In the genomic region with DNA sequence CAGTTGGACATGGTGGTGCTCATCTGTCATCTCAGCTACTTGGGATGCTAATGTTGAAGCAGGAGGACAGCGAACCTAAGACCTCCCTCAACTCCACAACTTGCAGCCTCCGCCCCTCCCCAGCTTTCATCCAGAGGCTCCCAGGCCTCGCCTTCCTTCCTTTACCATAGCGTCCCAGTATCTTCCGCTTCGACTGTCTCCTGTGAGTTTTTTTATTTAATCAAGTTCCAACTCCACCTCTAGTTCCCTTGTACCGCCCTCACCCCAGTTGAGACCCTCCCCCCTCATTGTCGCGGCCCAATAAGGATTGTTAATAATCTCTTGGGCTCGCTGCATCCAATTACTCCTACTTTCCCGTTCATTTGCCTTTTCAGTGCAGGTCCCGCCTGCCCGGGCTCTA, we compare ENCODE assay signal across 8 mouse cellular contexts. TPM values are rescaled to one million over a fixed set of nuclear protein-coding genes. Genes with fewer than 3 reads are reported as not detected.
A peak's percentile ranks its signal among the peaks of the same experiment; 100 is the strongest.
DNase-seq lines count a peak whose midpoint lies in the region; ATAC-seq lines count a peak whose summit lies in the region.
"Had no signal": no experiment of that assay in that cellular context is flagged by ENCODE, and none has a peak within 500 bp of the region (broad histone marks: within the 10 kb centered on the region; RNA-seq: fewer than 3 reads in every experiment).

No protein-coding gene starts in this region.

- H3K27ac ChIP-seq in neural tube, embryonic 11.5 days (ENCODE audit: low read depth, low read length): no peak overlapping the region
- H3K27ac ChIP-seq in intestine, embryonic 14.5 days (ENCODE audit: low read depth): no peak overlapping the region
- peak overlapping the region; percentile 74; the same call in 1 of the 2 replicates for H3K27ac ChIP-seq in midbrain, embryonic 10.5 days (replicated peaks)

- peaks cover 25% of the 10 kb centered on the region for H3K4me1 ChIP-seq in neural tube, embryonic 11.5 days (ENCODE audit: control insufficient read depth, insufficient read depth, low read length)
- H3K4me1 ChIP-seq in intestine, embryonic 14.5 days (replicated peaks; ENCODE audit: control insufficient read depth, insufficient read depth, low read length): peaks cover 15% of the 10 kb centered on the region
- peaks cover 85% of the 10 kb centered on the region for H3K4me1 ChIP-seq in midbrain, embryonic 10.5 days

- no peak for DNase-seq in neural tube, embryonic 11.5 days (ENCODE audit: low spot score)
- no peak for DNase-seq in neural tube, embryonic 10.5 days (ENCODE audit: extremely low spot score, low spot score)
- DNase-seq in embryo, embryonic 11 days: peak; percentile 40
- no peak for DNase-seq in intestine, embryonic 14.5 days (ENCODE audit: low spot score)
- no peak for DNase-seq in midbrain, embryonic 10.5 days (ENCODE audit: low spot score)
- no peak for DNase-seq in urinary bladder, postnatal 10 days (ENCODE audit: low spot score)
- no peak for DNase-seq in gastrocnemius, postnatal 25 days

- no peaks in the 10 kb centered on the region for H3K9me3 ChIP-seq in neural tube, embryonic 11.5 days (ENCODE audit: control insufficient read depth, low read length)
- no peaks in the 10 kb centered on the region for H3K9me3 ChIP-seq in intestine, embryonic 14.5 days (ENCODE audit: control insufficient read depth, low read length)
- no peaks in the 10 kb centered on the region for H3K9me3 ChIP-seq in midbrain, embryonic 10.5 days (replicated peaks)

- no peak overlapping the region for H3K9ac ChIP-seq in neural tube, embryonic 11.5 days (ENCODE audit: low read length)
- H3K9ac ChIP-seq in intestine, embryonic 14.5 days (ENCODE audit: low read length): no peak overlapping the region

- peak overlapping the region; percentile 53 for H3K4me3 ChIP-seq in neural tube, embryonic 11.5 days (ENCODE audit: low read depth, low read length)
- peak overlapping the region; percentile 47; the same call in 1 of the 2 replicates for H3K4me3 ChIP-seq in intestine, embryonic 14.5 days (ENCODE audit: low read depth, low read length)
- peak overlapping the region; percentile 72 for H3K4me3 ChIP-seq in midbrain, embryonic 10.5 days

- H3K27me3 ChIP-seq in neural tube, embryonic 11.5 days (ENCODE audit: control insufficient read depth, insufficient read depth, low read length): peaks cover 46% of the 10 kb centered on the region
- peaks cover 85% of the 10 kb centered on the region for H3K27me3 ChIP-seq in intestine, embryonic 14.5 days (replicated peaks; ENCODE audit: control insufficient read depth, insufficient read depth, low read length)
- peaks cover 86% of the 10 kb centered on the region for H3K27me3 ChIP-seq in midbrain, embryonic 10.5 days (ENCODE audit: low read depth, poor library complexity, severe bottlenecking)

- WGBS in neural tube, embryonic 11.5 days: 2% methylated on average over 13 of the region's 13 CpGs
- WGBS in intestine, embryonic 14.5 days: 6% methylated on average over 13 of the region's 13 CpGs
- WGBS in midbrain, embryonic 10.5 days: 1% methylated on average over 13 of the region's 13 CpGs

- no peak for ATAC-seq in neural tube, embryonic 11.5 days (ENCODE audit: insufficient read depth, low FRiP score, low TSS enrichment)
- no peak for ATAC-seq in intestine, embryonic 14.5 days (replicated peaks; ENCODE audit: low FRiP score, low TSS enrichment, low read depth)

- H3K36me3 ChIP-seq in neural tube, embryonic 11.5 days (ENCODE audit: control insufficient read depth, insufficient read depth, low read length): no peaks in the 10 kb centered on the region
- H3K36me3 ChIP-seq in intestine, embryonic 14.5 days (ENCODE audit: control insufficient read depth, insufficient read depth, low read length): no peaks in the 10 kb centered on the region
- no peaks in the 10 kb centered on the region for H3K36me3 ChIP-seq in midbrain, embryonic 10.5 days

- H3K4me2 ChIP-seq in neural tube, embryonic 11.5 days (ENCODE audit: low read depth): peak overlapping the region; percentile 96
- peak overlapping the region; percentile 97 for H3K4me2 ChIP-seq in intestine, embryonic 14.5 days (ENCODE audit: low read length)

RNA-seq across cellular contexts. Expression of a gene that starts 0.5 kb away (rescaled TPM):
- polyA plus RNA-seq in neural tube, embryonic 11.5 days (2014; fragmentation: Nextera tagmentation; extraction: Ambion mirVana): 0.92 and 1.7 TPM in 2 replicates
- polyA plus RNA-seq in intestine, embryonic 14.5 days (2014; fragmentation: Nextera tagmentation; extraction: Ambion mirVana): 0.19 and 0.26 TPM in 2 replicates
- polyA plus RNA-seq in midbrain, embryonic 10.5 days (2016; fragmentation: Nextera tagmentation; extraction: Ambion mirVana): 1.1 and 1.2 TPM in 2 replicates
- 1 to 10 TPM; 4.3 to 4.8 TPM for total RNA-seq in gastrocnemius, postnatal 25 days (2021)

RNA-seq across cellular contexts. Expression of a gene that starts 17.8 kb away (rescaled TPM):
- 0.42 and 0.49 TPM in 2 replicates for polyA plus RNA-seq in neural tube, embryonic 11.5 days (2014; fragmentation: Nextera tagmentation; extraction: Ambion mirVana)
- polyA plus RNA-seq in intestine, embryonic 14.5 days (2014; fragmentation: Nextera tagmentation; extraction: Ambion mirVana): 1.6 and 1.7 TPM in 2 replicates
- 0.36 and 0.42 TPM in 2 replicates for polyA plus RNA-seq in midbrain, embryonic 10.5 days (2016; fragmentation: Nextera tagmentation; extraction: Ambion mirVana)
- total RNA-seq in gastrocnemius, postnatal 25 days (2021): under 1 TPM in 1 of 2 experiments, not detected in 1; 0.16 TPM

RNA-seq across cellular contexts. Expression of a gene that starts 36.2 kb away (rescaled TPM):
- 68.1 and 71.9 TPM in 2 replicates for polyA plus RNA-seq in neural tube, embryonic 11.5 days (2014; fragmentation: Nextera tagmentation; extraction: Ambion mirVana)
- polyA plus RNA-seq in intestine, embryonic 14.5 days (2014; fragmentation: Nextera tagmentation; extraction: Ambion mirVana): 69.4 and 70.6 TPM in 2 replicates
- 82.8 and 84.2 TPM in 2 replicates for polyA plus RNA-seq in midbrain, embryonic 10.5 days (2016; fragmentation: Nextera tagmentation; extraction: Ambion mirVana)
- 10 to 100 TPM; 27.0 to 29.3 TPM for total RNA-seq in gastrocnemius, postnatal 25 days (2021)

RNA-seq across cellular contexts. Expression of a gene that starts 41.3 kb away (rescaled TPM):
- polyA plus RNA-seq in neural tube, embryonic 11.5 days (2014; fragmentation: Nextera tagmentation; extraction: Ambion mirVana): 62.3 and 64.8 TPM in 2 replicates
- polyA plus RNA-seq in intestine, embryonic 14.5 days (2014; fragmentation: Nextera tagmentation; extraction: Ambion mirVana): 74.7 and 75.2 TPM in 2 replicates
- 168 and 179 TPM in 2 replicates for polyA plus RNA-seq in midbrain, embryonic 10.5 days (2016; fragmentation: Nextera tagmentation; extraction: Ambion mirVana)
- 1 to 10 TPM; 4.7 to 5.2 TPM for total RNA-seq in gastrocnemius, postnatal 25 days (2021)

RNA-seq across cellular contexts. Expression of a gene that starts 58.1 kb away (rescaled TPM):
- polyA plus RNA-seq in neural tube, embryonic 11.5 days (2014; fragmentation: Nextera tagmentation; extraction: Ambion mirVana): not detected in 2 replicates
- 0.12 and 0.20 TPM in 2 replicates for polyA plus RNA-seq in intestine, embryonic 14.5 days (2014; fragmentation: Nextera tagmentation; extraction: Ambion mirVana)
- polyA plus RNA-seq in midbrain, embryonic 10.5 days (2016; fragmentation: Nextera tagmentation; extraction: Ambion mirVana): not detected in 2 replicates
- under 1 TPM in 1 of 2 experiments, not detected in 1; 0.24 TPM for total RNA-seq in gastrocnemius, postnatal 25 days (2021)
- total RNA-seq: common myeloid progenitor, adult 5-6 weeks had no signal
